Mouse (Mus musculus): ENCODE data around the gene Trim44. TPM values are rescaled to one million over a fixed set of nuclear protein-coding genes. Genes with fewer than 3 reads are reported as not detected.
A peak's percentile ranks its signal among the peaks of the same experiment; 100 is the strongest.

The Trim44 gene
- polyA plus RNA-seq (2015; fragmentation: Nextera tagmentation; extraction: Ambion mirVana), result 16.2 and 16.6 TPM in 2 replicates

DNA sequence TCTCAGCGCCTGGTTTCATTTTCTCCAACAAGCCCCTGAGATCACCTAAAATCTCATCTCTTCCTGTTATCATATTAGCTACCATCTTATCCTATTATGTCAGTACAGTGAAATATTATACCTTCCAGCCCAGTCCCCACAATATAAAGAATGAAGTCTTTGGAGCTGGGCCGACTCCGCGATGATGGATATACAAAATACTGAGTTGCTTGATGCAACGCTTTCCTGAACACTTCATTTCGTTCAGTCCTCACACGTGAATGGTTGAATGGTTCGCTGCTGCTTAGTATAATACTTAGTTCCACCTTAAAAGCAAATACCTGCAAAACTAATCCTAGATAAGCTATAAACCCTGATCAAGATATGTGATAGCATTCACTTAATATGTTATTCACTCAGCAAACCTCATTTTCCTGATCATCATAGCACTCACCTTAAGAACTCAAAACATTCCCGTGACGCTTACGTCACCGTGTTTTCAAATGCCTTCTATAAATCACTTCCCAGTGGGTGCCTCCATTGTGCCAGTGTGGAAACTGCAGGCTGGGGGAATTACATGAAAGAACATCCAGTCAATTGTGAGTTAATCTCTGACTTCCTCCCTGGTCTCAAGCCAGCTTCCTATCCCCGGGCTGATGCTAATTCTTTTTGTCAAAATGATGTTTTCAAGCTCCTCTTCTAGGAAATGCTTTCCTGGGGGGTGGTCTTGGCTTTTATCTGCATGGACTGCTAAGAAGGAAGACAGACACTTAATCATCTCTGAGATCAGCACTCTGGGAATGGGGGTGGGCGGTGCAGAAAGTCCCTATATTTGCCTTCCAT lies at the start of gene Trim44:
Gene Trim44, minus strand, starts transcription at position 466 of the 822 bp plus-strand sequence.
- H3K9me3 ChIP-seq (ENCODE audit: control insufficient read depth, low read length), result no peaks in the 10 kb centered on the region
- peak; percentile 51; the same call in 1 of the 2 replicates for ATAC-seq (ENCODE audit: low read depth)
- H3K4me2 ChIP-seq (ENCODE audit: low read depth, low read length), result peak within 1 kb of the TSS; percentile 35
- H3K36me3 ChIP-seq (ENCODE audit: control insufficient read depth, insufficient read depth, low read length), result no peaks in the 10 kb centered on the region
- peak within 1 kb of the TSS; percentile 8; the same call in 1 of the 2 replicates for H3K4me3 ChIP-seq (ENCODE audit: low read length)
- H3K27ac ChIP-seq (ENCODE audit: low read length), result no peak within 1 kb of the TSS
- H3K9ac ChIP-seq (ENCODE audit: low read length), result no peak within 1 kb of the TSS
- H3K4me1 ChIP-seq (replicated peaks; ENCODE audit: control insufficient read depth, insufficient read depth, low read length), result peaks cover 14% of the 10 kb centered on the region
- H3K27me3 ChIP-seq (ENCODE audit: control insufficient read depth, insufficient read depth, low read depth, low read length), result no peaks in the 10 kb centered on the region
- 31% methylated on average over 14 of the region's 14 CpGs for WGBS

DNA sequence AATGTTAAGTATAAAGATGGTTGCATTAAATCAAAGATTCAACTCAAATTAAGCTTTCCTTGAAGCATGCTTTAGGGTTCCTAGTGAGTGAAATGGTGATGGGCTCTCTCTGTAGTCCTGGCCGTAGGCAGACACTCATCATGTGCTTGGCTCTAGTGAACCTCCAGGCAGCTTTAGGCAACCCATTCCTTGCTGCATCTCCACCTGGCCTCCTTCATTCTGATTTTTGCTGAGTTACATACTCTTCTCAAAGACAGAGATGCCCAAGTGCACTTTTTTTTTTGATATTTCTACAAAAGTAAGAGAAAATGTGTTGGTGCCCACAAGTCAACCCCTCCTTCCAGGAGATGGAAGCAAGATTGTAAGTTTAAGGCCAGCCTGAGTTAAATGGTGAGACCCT lies 47.5 kb upstream of the Trim44 start:
- ATAC-seq (ENCODE audit: low read depth), result no peak
- no peak overlapping the region for H3K27ac ChIP-seq (ENCODE audit: low read length)
- 58% methylated on average over 1 of the region's 1 CpGs for WGBS
- no peaks in the 10 kb centered on the region for H3K36me3 ChIP-seq (ENCODE audit: control insufficient read depth, insufficient read depth, low read length)
- no peak overlapping the region for H3K9ac ChIP-seq (ENCODE audit: low read length)
- H3K27me3 ChIP-seq (ENCODE audit: control insufficient read depth, insufficient read depth, low read depth, low read length), result no peaks in the 10 kb centered on the region; the same call in none of the 2 replicates
- no peak overlapping the region for H3K4me2 ChIP-seq (ENCODE audit: low read depth, low read length)
- no peaks in the 10 kb centered on the region for H3K9me3 ChIP-seq (ENCODE audit: control insufficient read depth, low read length)
- H3K4me1 ChIP-seq (replicated peaks; ENCODE audit: control insufficient read depth, insufficient read depth, low read length), result 0 out of 2 replicates have a peak, but pooled peaks cover 7% of the 10 kb centered on the region
- H3K4me3 ChIP-seq (ENCODE audit: low read length), result no peak overlapping the region

GRCm38 (mm10) chr2:102453447-102453846 lies 45.8 kb upstream of the Trim44 start:
- ATAC-seq (ENCODE audit: low read depth), result no peak
- peaks cover 12% of the 10 kb centered on the region for H3K4me1 ChIP-seq (replicated peaks; ENCODE audit: control insufficient read depth, insufficient read depth, low read length)
- H3K36me3 ChIP-seq (ENCODE audit: control insufficient read depth, insufficient read depth, low read length), result no peaks in the 10 kb centered on the region
- H3K27ac ChIP-seq (ENCODE audit: low read length), result no peak overlapping the region
- H3K27me3 ChIP-seq (ENCODE audit: control insufficient read depth, insufficient read depth, low read depth, low read length), result no peaks in the 10 kb centered on the region; the same call in none of the 2 replicates
- H3K9ac ChIP-seq (ENCODE audit: low read length), result no peak overlapping the region
- H3K4me3 ChIP-seq (ENCODE audit: low read length), result no peak overlapping the region
- H3K9me3 ChIP-seq (ENCODE audit: control insufficient read depth, low read length), result no peaks in the 10 kb centered on the region
- H3K4me2 ChIP-seq (ENCODE audit: low read depth, low read length), result no peak overlapping the region
- WGBS, result 31% methylated on average over 3 of the region's 3 CpGs

- no peaks in the 10 kb centered on the region; the same call in 1 of the 2 replicates for H3K27me3 ChIP-seq (ENCODE audit: control insufficient read depth, insufficient read depth, low read depth, low read length)
- H3K36me3 ChIP-seq (ENCODE audit: control insufficient read depth, insufficient read depth, low read length), result no peaks in the 10 kb centered on the region
- peaks cover 12% of the 10 kb centered on the region for H3K4me1 ChIP-seq (replicated peaks; ENCODE audit: control insufficient read depth, insufficient read depth, low read length)
- H3K9me3 ChIP-seq (ENCODE audit: control insufficient read depth, low read length), result no peaks in the 10 kb centered on the region
- H3K4me2 ChIP-seq (ENCODE audit: low read depth, low read length), result peak within 1 kb of the TSS; percentile 99
- peak within 1 kb of the TSS; percentile 72 for H3K9ac ChIP-seq (ENCODE audit: low read length)
- H3K27ac ChIP-seq (ENCODE audit: low read length), result peak within 1 kb of the TSS; percentile 45; the same call in 1 of the 2 replicates
- peak; percentile 69 for ATAC-seq (ENCODE audit: low read depth)
- WGBS, result under 1% methylated on average over 36 of the region's 49 CpGs
- peak within 1 kb of the TSS; percentile 69 for H3K4me3 ChIP-seq (ENCODE audit: low read length)
Observed at GRCm38 (mm10) chr2:102451671-102452549, 44.3 kb upstream of the Trim44 start, which contains the start of gene Fjx1. Gene Fjx1 (minus strand): TSS chr2:102452499.

DNA sequence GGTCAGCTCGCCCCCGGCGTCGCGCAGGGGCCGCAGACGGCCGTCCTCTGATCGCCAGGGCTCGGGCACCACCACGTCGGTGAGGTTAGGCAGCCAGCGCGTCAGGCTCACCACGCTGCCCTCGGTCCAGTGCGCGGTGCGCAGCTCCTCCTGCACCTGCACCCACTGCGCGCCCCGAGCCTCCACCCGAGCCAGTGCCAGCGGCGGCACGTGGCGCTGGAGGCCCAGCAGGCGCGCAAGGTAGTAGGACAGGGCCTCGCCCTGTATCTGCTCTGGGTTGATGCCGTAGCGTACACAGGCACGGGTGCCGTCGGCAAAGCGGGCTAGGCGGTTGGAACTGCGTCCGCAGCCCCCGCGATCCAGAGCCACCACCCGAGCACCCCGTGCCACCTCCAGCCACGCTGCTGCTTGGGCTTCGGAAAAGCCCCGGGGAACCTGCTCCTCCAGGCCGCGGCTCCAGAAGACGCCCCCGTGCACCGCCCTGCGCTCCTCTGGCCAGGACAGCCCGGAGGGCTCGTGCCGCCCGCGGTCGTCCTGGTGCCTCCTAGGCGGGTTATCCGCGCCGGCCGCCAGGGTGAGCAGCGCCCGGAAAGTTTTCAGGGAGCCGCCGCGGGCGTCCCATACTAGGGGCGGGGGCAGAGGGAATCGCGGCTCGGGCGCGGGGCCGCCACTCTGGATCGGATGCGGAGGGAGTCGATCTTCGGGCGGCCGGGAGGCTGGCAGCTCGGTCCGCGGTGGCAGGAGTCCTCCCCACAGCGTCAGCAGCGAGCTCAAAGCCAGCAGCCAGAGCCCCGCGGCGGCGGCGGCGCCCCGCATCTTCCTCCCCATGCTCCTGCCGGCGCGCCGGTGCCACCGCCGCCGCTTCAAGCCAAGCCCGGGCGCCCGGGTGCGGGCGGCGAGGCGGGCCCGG lies 43.4 kb upstream of the Trim44 start:
- peak overlapping the region; percentile 45; the same call in 1 of the 2 replicates for H3K27ac ChIP-seq (ENCODE audit: low read length)
- H3K36me3 ChIP-seq (ENCODE audit: control insufficient read depth, insufficient read depth, low read length), result no peaks in the 10 kb centered on the region
- H3K27me3 ChIP-seq (ENCODE audit: control insufficient read depth, insufficient read depth, low read depth, low read length), result no peaks in the 10 kb centered on the region; the same call in 1 of the 2 replicates
- peak overlapping the region; percentile 69 for H3K4me3 ChIP-seq (ENCODE audit: low read length)
- WGBS, result under 1% methylated on average over 88 of the region's 109 CpGs
- H3K4me1 ChIP-seq (replicated peaks; ENCODE audit: control insufficient read depth, insufficient read depth, low read length), result peaks cover 12% of the 10 kb centered on the region
- peak overlapping the region; percentile 72 for H3K9ac ChIP-seq (ENCODE audit: low read length)
- H3K4me2 ChIP-seq (ENCODE audit: low read depth, low read length), result peak overlapping the region; percentile 99
- no peaks in the 10 kb centered on the region for H3K9me3 ChIP-seq (ENCODE audit: control insufficient read depth, low read length)
- ATAC-seq (ENCODE audit: low read depth), result peak; percentile 53

DNA sequence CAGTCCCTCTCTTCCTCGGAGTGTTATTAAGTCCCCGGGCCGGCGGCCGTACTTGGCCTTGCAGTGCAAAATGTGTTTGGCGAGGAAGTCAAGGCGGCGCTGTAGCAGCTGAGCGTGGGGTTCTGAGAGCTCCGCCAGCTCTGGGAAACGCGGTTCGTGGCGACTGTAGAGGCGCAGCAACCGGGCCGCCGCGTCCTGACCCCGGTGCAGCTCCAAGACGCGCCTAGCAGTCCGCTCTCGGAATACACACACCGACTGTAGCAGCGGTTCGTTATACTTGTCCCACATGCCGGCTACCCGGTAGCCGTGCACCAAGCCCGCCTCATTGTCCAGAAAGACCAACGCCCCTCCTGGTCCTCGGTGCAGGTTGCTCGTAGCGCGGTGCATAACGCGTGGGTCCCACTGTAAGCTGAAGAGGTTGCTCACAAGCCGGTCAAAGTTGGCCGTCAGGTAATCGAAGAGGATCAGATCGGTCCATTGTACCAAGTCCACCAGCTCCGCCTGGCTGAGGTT lies 42.7 kb upstream of the Trim44 start:
- WGBS, result under 1% methylated on average over 43 of the region's 43 CpGs
- H3K27ac ChIP-seq (ENCODE audit: low read length), result no peak overlapping the region

DNA sequence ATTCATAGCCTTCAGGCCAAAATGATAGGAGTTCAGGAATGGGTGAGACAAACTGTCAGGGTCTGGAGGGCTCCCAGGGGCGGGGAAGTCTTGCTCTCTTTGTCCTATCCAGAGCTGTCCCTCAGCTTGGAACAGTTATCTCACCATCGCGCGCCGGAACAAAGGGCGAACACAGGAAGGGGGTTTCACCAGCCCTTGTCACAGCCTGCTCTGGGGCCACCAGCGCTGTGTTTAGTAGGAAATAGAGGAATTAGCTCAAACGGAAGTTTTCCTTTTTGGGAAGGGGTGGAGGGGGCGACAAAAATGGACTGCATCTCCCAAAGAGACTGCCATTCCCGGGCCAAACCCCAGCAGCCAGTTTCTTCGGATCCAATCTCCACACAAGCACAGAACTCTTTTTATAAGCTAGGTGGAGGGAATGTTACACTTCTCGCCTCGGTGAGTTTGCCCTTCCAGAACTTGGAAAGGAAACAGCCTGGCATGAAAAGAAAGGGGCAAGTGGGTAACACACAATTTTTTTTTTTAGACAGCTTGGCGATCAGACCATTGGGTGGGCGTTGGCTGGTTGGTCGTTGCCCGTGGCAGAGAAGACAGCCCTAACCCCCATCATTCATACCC lies 42.1 kb upstream of the Trim44 start:
- H3K27me3 ChIP-seq (ENCODE audit: control insufficient read depth, insufficient read depth, low read depth, low read length), result no peaks in the 10 kb centered on the region; the same call in 1 of the 2 replicates
- no peak overlapping the region for H3K27ac ChIP-seq (ENCODE audit: low read length)
- peak overlapping the region; percentile 99 for H3K4me2 ChIP-seq (ENCODE audit: low read depth, low read length)
- peak overlapping the region; percentile 72 for H3K9ac ChIP-seq (ENCODE audit: low read length)
- no peak for ATAC-seq (ENCODE audit: low read depth)
- no peaks in the 10 kb centered on the region for H3K36me3 ChIP-seq (ENCODE audit: control insufficient read depth, insufficient read depth, low read length)
- H3K9me3 ChIP-seq (ENCODE audit: control insufficient read depth, low read length), result no peaks in the 10 kb centered on the region
- WGBS, result 2% methylated on average over 17 of the region's 17 CpGs
- peak overlapping the region; percentile 69 for H3K4me3 ChIP-seq (ENCODE audit: low read length)
- H3K4me1 ChIP-seq (replicated peaks; ENCODE audit: control insufficient read depth, insufficient read depth, low read length), result peaks cover 12% of the 10 kb centered on the region

More for the DNA sequence above, 42.7 kb upstream of the Trim44 start:
- Histone ChIP-seq H3K36me3 (ENCODE audit: control insufficient read depth, insufficient read depth, low read length) (no peaks in the 10 kb centered on the region), H3K27me3 (ENCODE audit: control insufficient read depth, insufficient read depth, low read depth, low read length) (no peaks in the 10 kb centered on the region; the same call in 1 of the 2 replicates), H3K9ac (ENCODE audit: low read length) (peak overlapping the region; percentile 72), H3K9me3 (ENCODE audit: control insufficient read depth, low read length) (no peaks in the 10 kb centered on the region), H3K4me2 (ENCODE audit: low read depth, low read length) (peak overlapping the region; percentile 99), H3K4me3 (ENCODE audit: low read length) (peak overlapping the region; percentile 69), H3K4me1 (replicated peaks; ENCODE audit: control insufficient read depth, insufficient read depth, low read length) (peaks cover 12% of the 10 kb centered on the region)
- ATAC-seq (ENCODE audit: low read depth), result peak; percentile 41

DNA sequence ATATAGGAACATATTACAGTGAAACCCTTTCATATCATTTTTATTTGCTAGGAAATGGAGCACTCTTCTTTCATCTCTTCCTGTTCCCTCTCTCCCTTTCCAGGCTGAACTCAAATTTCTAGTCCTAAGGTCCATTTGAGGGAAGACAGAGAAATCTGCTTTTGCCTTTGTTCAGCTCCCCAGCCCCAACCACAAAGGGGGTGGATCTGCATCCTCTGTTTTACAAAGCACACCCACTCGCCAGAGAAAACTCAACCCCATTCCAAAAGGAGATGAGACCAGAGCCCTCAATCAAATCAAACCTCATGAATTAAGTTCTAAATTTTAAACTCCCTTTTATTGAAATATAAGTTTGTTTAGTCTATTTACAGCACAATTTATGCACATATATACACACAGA lies 41.4 kb upstream of the Trim44 start:
- H3K9ac ChIP-seq (ENCODE audit: low read length), result no peak overlapping the region
- no peak overlapping the region for H3K27ac ChIP-seq (ENCODE audit: low read length)
- no peaks in the 10 kb centered on the region for H3K36me3 ChIP-seq (ENCODE audit: control insufficient read depth, insufficient read depth, low read length)
- no peaks in the 10 kb centered on the region for H3K27me3 ChIP-seq (ENCODE audit: control insufficient read depth, insufficient read depth, low read depth, low read length)
- ATAC-seq (ENCODE audit: low read depth), result no peak
- H3K9me3 ChIP-seq (ENCODE audit: control insufficient read depth, low read length), result no peaks in the 10 kb centered on the region
- H3K4me1 ChIP-seq (replicated peaks; ENCODE audit: control insufficient read depth, insufficient read depth, low read length), result peaks cover 12% of the 10 kb centered on the region
- no peak overlapping the region for H3K4me3 ChIP-seq (ENCODE audit: low read length)
- no peak overlapping the region for H3K4me2 ChIP-seq (ENCODE audit: low read depth, low read length)
- WGBS, result 70% methylated on average over 1 of the region's 1 CpGs
